In genomic region chr2:63849486-63849885, GRCm38 (mm10) we compare ENCODE assay signal across 14 mouse cellular contexts.
"Had no signal": no experiment of that assay in that cellular context is flagged by ENCODE, and none has a peak within 500 bp of the region (broad histone marks: within the 10 kb centered on the region; RNA-seq: fewer than 3 reads in every experiment).

No protein-coding gene starts in this region.

- H3K36me3 ChIP-seq: intestine, embryonic 15.5 days; kidney, embryonic 15.5 days; liver, embryonic 13.5 days; midbrain, embryonic 12.5 days had no signal

- H3K9me3 ChIP-seq: intestine, embryonic 15.5 days; kidney, embryonic 15.5 days; liver, embryonic 13.5 days; midbrain, embryonic 12.5 days had no signal

- H3K27me3 ChIP-seq: intestine, embryonic 15.5 days; kidney, embryonic 15.5 days; liver, embryonic 13.5 days; midbrain, embryonic 12.5 days had no signal

- H3K9ac ChIP-seq: intestine, embryonic 15.5 days; kidney, embryonic 15.5 days; liver, embryonic 13.5 days; midbrain, embryonic 12.5 days had no signal

- DNase-seq: kidney, adult 11 months; kidney, adult 8-10 months; kidney, postnatal 10 days; kidney, postnatal 36 days; layer of hippocampus, postnatal 36 days; liver, embryonic 13.5 days; lung, postnatal 4 days; thymus, adult 18-20 months; thymus, postnatal 36 days had no signal

- H3K4me1 ChIP-seq: intestine, embryonic 15.5 days; kidney, embryonic 15.5 days; liver, embryonic 13.5 days had no signal

- H3K4me2 ChIP-seq: intestine, embryonic 15.5 days; kidney, embryonic 15.5 days; liver, embryonic 13.5 days; midbrain, embryonic 12.5 days had no signal

- H3K4me3 ChIP-seq: intestine, embryonic 15.5 days; kidney, embryonic 15.5 days; left cerebral cortex, adult 2 months; liver, embryonic 13.5 days; midbrain, embryonic 12.5 days had no signal

- ATAC-seq: intestine, embryonic 15.5 days; lung, postnatal 0 days had no signal

- H3K27ac ChIP-seq: intestine, embryonic 15.5 days; kidney, embryonic 15.5 days; left cerebral cortex, adult 2 months; liver, embryonic 13.5 days; midbrain, embryonic 12.5 days had no signal
